Mouse (Mus musculus) frontal cortex, adult 2 months (tissue): ENCODE measurements at regions not wholly inside any gene's neighbourhood (a gene's known extent, or its start where the extent isn't known, plus 50 kb on each side); places are given as distances from the start of the nearest gene placed in this dataset.

ENCODE experiments used
- DNase-seq, 2 experiments: peaks; one replicate each; pipeline ENCODE4 v3.0.0; 2022; ENCODE audit warnings: low spot score in 1 of 2; ENCODE audit errors: extremely low spot score in 1 of 2

GRCm38 (mm10) chr5:62339958-62340597, 425.9 kb downstream of the Arap2 start:
- peak; percentile 21 to 43 for DNase-seq

- DNase-seq, result no peak
Observed at GRCm38 (mm10) chr5:62320682-62321081, 445.3 kb downstream of the Arap2 start.

- DNase-seq, result no peak
Observed at GRCm38 (mm10) chr5:62305561-62305960, 460.4 kb downstream of the Arap2 start.

- DNase-seq, result no peak
Observed at GRCm38 (mm10) chr5:62296858-62297257, 469.1 kb downstream of the Arap2 start.
